Mouse (Mus musculus): Measurements from ENCODE around the gene Bri3. TPM values are rescaled to one million over a fixed set of nuclear protein-coding genes. Genes with fewer than 3 reads are reported as not detected.

Gene Bri3
- total and polyA plus RNA-seq, 2 experiments from 2014 or later, result 17.6 to 138 TPM

- H3K4me1 ChIP-seq (ENCODE audit: insufficient read depth), result no peaks in the 10 kb centered on the region
- H3K4me3 ChIP-seq (ENCODE audit: low read depth, low read length), result no peak overlapping the region
- H3K36me3 ChIP-seq (ENCODE audit: insufficient read depth), result no peaks in the 10 kb centered on the region
- H3K27me3 ChIP-seq (ENCODE audit: insufficient read depth, low read length), result no peaks in the 10 kb centered on the region
- TF ChIP-seq CTCF (IDR thresholded peaks at IDR 0.05; ENCODE audit: low read depth), result no peak
- DNase-seq (no peak), ATAC-seq (no peak)
- H3K4me2 ChIP-seq (ENCODE audit: low read depth), result no peak overlapping the region
- H3K9ac ChIP-seq, result no peak overlapping the region
- H3K27ac ChIP-seq (ENCODE audit: low read depth, low read length), result no peak overlapping the region
- no peaks in the 10 kb centered on the region for H3K9me3 ChIP-seq (ENCODE audit: low read length)
- 88% methylated on average over 11 of the region's 11 CpGs for WGBS
Measured at GRCm38 (mm10) chr5:144406256-144406655, 162.0 kb downstream of the Bri3 start.

- Histone ChIP-seq H3K4me2 (ENCODE audit: low read depth) (no peak overlapping the region), H3K9ac (no peak overlapping the region), H3K4me3 (ENCODE audit: low read depth, low read length) (no peak overlapping the region), H3K36me3 (ENCODE audit: insufficient read depth) (no peaks in the 10 kb centered on the region), H3K4me1 (ENCODE audit: insufficient read depth) (no peaks in the 10 kb centered on the region; the same call in 1 of the 2 replicates), H3K9me3 (ENCODE audit: low read length) (no peaks in the 10 kb centered on the region), H3K27me3 (ENCODE audit: insufficient read depth, low read length) (no peaks in the 10 kb centered on the region), H3K27ac (ENCODE audit: low read depth, low read length) (no peak overlapping the region)
- TF ChIP-seq CTCF (IDR thresholded peaks at IDR 0.05; ENCODE audit: low read depth), result no peak
- WGBS, result 91% methylated on average over 10 of the region's 10 CpGs
- no peak for DNase-seq
- ATAC-seq, result no peak
Measured at GRCm38 (mm10) chr5:144410666-144411065, 166.4 kb downstream of the Bri3 start.

DNA sequence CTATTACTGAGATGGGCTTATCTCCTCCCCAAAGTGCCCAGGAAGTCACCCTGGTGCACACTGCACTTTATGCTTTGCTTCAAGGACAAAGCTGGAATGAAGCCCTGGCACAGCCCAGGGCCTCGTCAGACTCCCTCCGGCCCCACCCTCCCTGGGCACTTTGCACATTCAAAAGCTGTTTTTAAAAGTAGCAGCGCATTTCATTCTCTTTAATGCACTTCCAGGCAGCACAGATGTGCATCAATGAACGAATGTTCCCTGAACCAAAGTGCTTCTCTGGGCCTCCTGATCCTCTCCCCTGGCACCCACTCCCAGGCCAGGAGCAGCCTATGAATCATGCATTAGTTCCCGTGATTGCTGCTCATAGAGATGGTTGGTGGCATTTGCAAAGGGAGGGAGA is 167.5 kb downstream of the Bri3 start:
- TF ChIP-seq CTCF (IDR thresholded peaks at IDR 0.05; ENCODE audit: low read depth), result no peak
- Histone ChIP-seq H3K4me1 (ENCODE audit: insufficient read depth) (no peaks in the 10 kb centered on the region; the same call in 1 of the 2 replicates), H3K9me3 (ENCODE audit: low read length) (no peaks in the 10 kb centered on the region), H3K9ac (no peak overlapping the region), H3K4me3 (ENCODE audit: low read depth, low read length) (no peak overlapping the region), H3K4me2 (ENCODE audit: low read depth) (no peak overlapping the region), H3K36me3 (ENCODE audit: insufficient read depth) (no peaks in the 10 kb centered on the region), H3K27ac (ENCODE audit: low read depth, low read length) (0 out of 2 replicates have a peak overlapping the region, but pooled peaks have one; percentile 10), H3K27me3 (ENCODE audit: insufficient read depth, low read length) (no peaks in the 10 kb centered on the region)
- 15% methylated on average over 5 of the region's 5 CpGs for WGBS
- ATAC-seq, result peak; percentile 60
- DNase-seq, result peak; percentile 51

DNA sequence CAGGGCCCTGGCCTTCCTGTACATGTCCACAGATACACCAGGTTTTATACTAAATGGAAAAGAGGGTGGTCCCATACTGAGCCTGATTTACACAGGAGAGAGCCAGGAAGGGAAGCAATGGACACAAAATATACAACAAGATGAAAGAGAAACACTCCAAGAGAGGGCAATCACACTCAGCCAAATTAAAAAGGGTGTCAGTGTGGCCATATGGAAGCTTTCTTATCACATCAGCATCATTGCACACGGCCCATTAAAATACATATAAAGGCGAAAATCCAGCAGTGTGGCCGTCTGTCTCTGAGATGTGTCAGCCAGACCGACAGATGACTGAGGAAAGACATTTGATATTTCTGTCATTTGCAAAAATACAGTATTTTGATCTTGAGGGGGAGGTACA is 168.5 kb downstream of the Bri3 start:
- Histone ChIP-seq H3K4me3 (ENCODE audit: low read depth, low read length) (no peak overlapping the region), H3K4me1 (ENCODE audit: insufficient read depth) (no peaks in the 10 kb centered on the region; the same call in 1 of the 2 replicates), H3K9ac (no peak overlapping the region), H3K4me2 (ENCODE audit: low read depth) (no peak overlapping the region), H3K27ac (ENCODE audit: low read depth, low read length) (no peak overlapping the region), H3K27me3 (ENCODE audit: insufficient read depth, low read length) (no peaks in the 10 kb centered on the region), H3K9me3 (ENCODE audit: low read length) (no peaks in the 10 kb centered on the region), H3K36me3 (ENCODE audit: insufficient read depth) (no peaks in the 10 kb centered on the region)
- peak; percentile 42 for ATAC-seq
- peak; percentile 20 for DNase-seq
- WGBS, result 45% methylated on average over 4 of the region's 4 CpGs
- TF ChIP-seq CTCF (IDR thresholded peaks at IDR 0.05; ENCODE audit: low read depth), result no peak

DNA sequence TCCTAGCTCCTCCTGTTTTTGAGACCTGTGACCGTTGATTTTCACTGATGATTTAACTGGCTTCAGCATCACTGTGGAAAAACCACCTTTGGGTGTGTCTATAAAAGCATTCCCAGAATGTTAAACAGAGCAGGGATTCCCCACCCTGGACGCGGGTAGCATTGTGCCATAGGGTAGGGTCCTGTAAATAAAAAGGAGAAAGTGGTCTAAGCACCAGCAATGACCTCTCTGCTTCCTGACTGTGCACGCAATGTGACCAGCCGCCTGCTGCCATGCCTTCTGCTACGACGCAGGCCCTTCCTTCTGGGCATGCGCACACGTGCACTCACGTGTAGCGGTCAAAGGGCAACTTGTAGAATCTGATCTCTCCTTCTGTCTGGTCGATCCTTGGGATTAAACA is 174.2 kb downstream of the Bri3 start:
- H3K4me3 ChIP-seq (ENCODE audit: low read depth, low read length), result no peak overlapping the region
- no peaks in the 10 kb centered on the region for H3K9me3 ChIP-seq (ENCODE audit: low read length)
- no peak for ATAC-seq
- no peaks in the 10 kb centered on the region for H3K4me1 ChIP-seq (ENCODE audit: insufficient read depth)
- no peaks in the 10 kb centered on the region for H3K27me3 ChIP-seq (ENCODE audit: insufficient read depth, low read length)
- no peak for TF ChIP-seq CTCF (IDR thresholded peaks at IDR 0.05; ENCODE audit: low read depth)
- H3K4me2 ChIP-seq (ENCODE audit: low read depth), result no peak overlapping the region
- H3K27ac ChIP-seq (ENCODE audit: low read depth, low read length), result no peak overlapping the region
- H3K9ac ChIP-seq, result no peak overlapping the region
- DNase-seq, result no peak
- WGBS, result 90% methylated on average over 12 of the region's 12 CpGs
- H3K36me3 ChIP-seq (ENCODE audit: insufficient read depth), result no peaks in the 10 kb centered on the region

DNA sequence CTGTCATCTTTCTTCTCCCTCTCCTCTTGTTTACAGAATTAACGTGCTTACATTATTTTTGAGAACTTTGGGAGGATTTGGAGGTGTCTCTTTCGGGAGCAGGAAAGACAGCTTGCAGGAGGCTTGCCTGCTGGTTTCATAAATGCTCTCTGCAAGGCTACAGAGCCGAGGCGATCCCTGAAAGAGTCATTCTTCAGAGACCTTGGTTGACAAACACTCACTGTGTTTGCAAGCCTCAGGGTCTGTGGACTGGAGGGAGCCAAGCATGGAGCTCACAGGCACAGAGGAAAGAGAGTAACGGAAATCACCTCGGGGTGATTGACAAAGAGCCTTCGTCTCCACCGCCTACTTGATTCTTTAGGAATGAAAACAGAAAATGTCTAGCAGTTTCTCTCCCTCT is 175.8 kb downstream of the Bri3 start:
- H3K4me2 ChIP-seq (ENCODE audit: low read depth), result no peak overlapping the region
- H3K9me3 ChIP-seq (ENCODE audit: low read length), result no peaks in the 10 kb centered on the region
- no peak overlapping the region for H3K9ac ChIP-seq
- no peak overlapping the region for H3K4me3 ChIP-seq (ENCODE audit: low read depth, low read length)
- H3K4me1 ChIP-seq (ENCODE audit: insufficient read depth), result no peaks in the 10 kb centered on the region
- 71% methylated on average over 8 of the region's 8 CpGs for WGBS
- no peak for ATAC-seq
- TF ChIP-seq CTCF (IDR thresholded peaks at IDR 0.05; ENCODE audit: low read depth), result no peak
- H3K27ac ChIP-seq (ENCODE audit: low read depth, low read length), result no peak overlapping the region
- DNase-seq, result no peak
- H3K27me3 ChIP-seq (ENCODE audit: insufficient read depth, low read length), result no peaks in the 10 kb centered on the region
- no peaks in the 10 kb centered on the region for H3K36me3 ChIP-seq (ENCODE audit: insufficient read depth)

DNA sequence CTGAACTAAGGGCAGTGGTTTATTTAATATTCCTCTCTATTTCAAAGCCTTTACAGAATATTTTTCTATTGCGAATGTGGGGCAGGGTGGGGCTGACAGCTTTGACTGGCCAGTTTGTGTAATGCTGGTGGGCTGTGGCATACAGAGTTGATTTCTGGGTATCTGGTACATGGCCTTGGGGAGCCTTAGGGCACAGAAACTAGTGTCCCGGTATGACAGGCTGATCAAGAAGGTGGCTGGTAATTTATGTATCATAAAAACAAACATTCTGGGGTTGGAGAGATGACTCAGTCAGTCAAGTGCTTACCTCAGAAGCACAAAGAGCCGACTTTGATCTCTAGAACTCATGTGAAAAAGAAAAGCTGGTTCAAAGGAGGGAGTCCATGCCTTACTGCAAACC is 182.5 kb downstream of the Bri3 start:
- ATAC-seq (no peak), DNase-seq (no peak)
- Histone ChIP-seq H3K27ac (ENCODE audit: low read depth, low read length) (no peak overlapping the region), H3K9me3 (ENCODE audit: low read length) (no peaks in the 10 kb centered on the region), H3K9ac (no peak overlapping the region), H3K4me1 (ENCODE audit: insufficient read depth) (no peaks in the 10 kb centered on the region), H3K27me3 (ENCODE audit: insufficient read depth, low read length) (no peaks in the 10 kb centered on the region), H3K4me3 (ENCODE audit: low read depth, low read length) (no peak overlapping the region), H3K4me2 (ENCODE audit: low read depth) (no peak overlapping the region), H3K36me3 (ENCODE audit: insufficient read depth) (no peaks in the 10 kb centered on the region)
- TF ChIP-seq CTCF (IDR thresholded peaks at IDR 0.05; ENCODE audit: low read depth), result no peak
- WGBS, result 78% methylated on average over 3 of the region's 3 CpGs

DNA sequence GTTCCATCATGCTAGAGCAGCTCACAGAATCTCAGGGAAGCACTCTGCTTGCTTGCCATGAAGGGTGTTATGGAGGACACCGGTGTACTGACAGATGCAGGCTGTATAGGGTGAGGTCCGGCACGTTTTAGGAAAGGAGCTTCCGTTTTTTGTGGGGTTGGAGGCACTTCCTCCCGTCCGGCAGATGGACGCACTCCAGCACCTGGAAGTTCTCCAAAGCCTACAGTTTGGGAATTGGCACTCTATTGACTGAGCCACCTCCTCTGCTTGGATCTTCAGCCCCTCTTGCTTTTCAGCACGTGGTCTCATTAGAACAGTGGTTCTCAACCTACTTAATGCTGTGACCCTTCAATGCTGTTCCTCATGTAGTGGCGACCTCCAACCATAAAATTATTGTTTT is 183.6 kb downstream of the Bri3 start:
- H3K9ac ChIP-seq, result no peak overlapping the region
- no peak overlapping the region for H3K4me2 ChIP-seq (ENCODE audit: low read depth)
- no peak for DNase-seq
- no peak for ATAC-seq
- no peaks in the 10 kb centered on the region for H3K4me1 ChIP-seq (ENCODE audit: insufficient read depth)
- no peak overlapping the region for H3K27ac ChIP-seq (ENCODE audit: low read depth, low read length)
- WGBS, result 67% methylated on average over 9 of the region's 9 CpGs
- no peaks in the 10 kb centered on the region for H3K27me3 ChIP-seq (ENCODE audit: insufficient read depth, low read length)
- no peaks in the 10 kb centered on the region for H3K36me3 ChIP-seq (ENCODE audit: insufficient read depth)
- H3K4me3 ChIP-seq (ENCODE audit: low read depth, low read length), result no peak overlapping the region
- H3K9me3 ChIP-seq (ENCODE audit: low read length), result no peaks in the 10 kb centered on the region
- no peak for TF ChIP-seq CTCF (IDR thresholded peaks at IDR 0.05; ENCODE audit: low read depth)
